Mouse (Mus musculus) cerebellum, adult 2 months (tissue): ENCODE results near the gene Khdc1c.

ENCODE experiments used
- CTCF ChIP-seq: fragments of 200-500 bp; IDR thresholded peaks from 2 replicates; pipeline ENCODE4 v1.5.1; 2011; ENCODE audit warnings: low read depth, mild to moderate bottlenecking, control low read depth, low read length, moderate library complexity, borderline replicate concordance; ENCODE audit not compliant: insufficient read depth
- POLR2A ChIP-seq: fragments of 200-500 bp; IDR thresholded peaks from 2 replicates; pipeline ENCODE4 v1.6.1; 2011; ENCODE audit warnings: low read length, control low read depth, borderline replicate concordance; ENCODE audit not compliant: insufficient read depth

DNA sequence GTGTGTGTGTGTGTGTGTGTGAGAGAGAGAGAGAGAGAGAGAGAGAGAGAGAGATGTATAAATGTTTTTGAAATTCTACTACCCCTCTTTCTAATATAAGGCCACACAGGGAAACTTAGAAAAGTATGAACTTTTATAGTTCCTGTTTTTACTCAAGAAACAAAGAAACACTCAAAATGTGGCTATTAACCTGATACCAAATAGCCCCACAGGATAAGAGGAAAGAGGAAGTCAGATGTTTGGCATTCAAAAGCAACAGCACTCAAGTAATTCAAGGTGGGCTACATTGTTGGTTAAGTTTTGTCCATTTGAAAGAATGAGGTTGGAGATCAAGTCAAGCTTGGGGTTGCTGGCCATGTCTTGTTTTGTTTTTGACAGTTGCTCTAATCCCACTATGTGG lies 32.3 kb upstream of the Khdc1c start:
- TF ChIP-seq CTCF (no peak), POLR2A (no peak)
